9 mouse cellular contexts compared by ENCODE assay signal in genomic region chr3:83706531-83707243, GRCm38 (mm10). TPM values are rescaled to one million over a fixed set of nuclear protein-coding genes. Genes with fewer than 3 reads are reported as not detected.
DNase-seq lines count a peak whose midpoint lies in the region; ATAC-seq and TF ChIP-seq lines count a peak whose summit lies in the region.
"Had no signal": no experiment of that assay in that cellular context is flagged by ENCODE, and none has a peak within 500 bp of the region (broad histone marks: within the 10 kb centered on the region; RNA-seq: fewer than 3 reads in every experiment).

No protein-coding gene starts in this region.

- WGBS in stomach, postnatal 0 days: 42% methylated on average over 13 of the region's 13 CpGs
- WGBS in forebrain, embryonic 12.5 days: 82% methylated on average over 13 of the region's 13 CpGs

- H3K27me3 ChIP-seq in stomach, postnatal 0 days (ENCODE audit: control insufficient read depth, insufficient read depth, low read length): no peaks in the 10 kb centered on the region
- H3K27me3 ChIP-seq in forebrain, embryonic 12.5 days: no peaks in the 10 kb centered on the region
- H3K27me3 ChIP-seq: neural tube, embryonic 12.5 days had no signal

- peak; percentile 37; the same call in 1 of the 2 replicates for TF ChIP-seq CTCF in layer of hippocampus, adult 2 months (conservative IDR thresholded peaks at IDR 0.05)
- TF ChIP-seq CTCF in stomach, postnatal 0 days (IDR thresholded peaks at IDR 0.05; ENCODE audit: low read depth): peak; percentile 63

- no peaks in the 10 kb centered on the region for H3K36me3 ChIP-seq in stomach, postnatal 0 days (ENCODE audit: control insufficient read depth, insufficient read depth, low read length)
- H3K36me3 ChIP-seq in forebrain, embryonic 12.5 days (replicated peaks): no peaks in the 10 kb centered on the region
- H3K36me3 ChIP-seq: neural tube, embryonic 12.5 days had no signal

- ATAC-seq in stomach, postnatal 0 days (ENCODE audit: low FRiP score, low TSS enrichment): peak; percentile 49; the same call in 1 of the 2 replicates
- no peak for ATAC-seq in forebrain, embryonic 12.5 days (ENCODE audit: low FRiP score)

- DNase-seq in layer of hippocampus, adult 2 months (ENCODE audit: low spot score in 2 of 2): no peak
- no peak for DNase-seq in layer of hippocampus, postnatal 36 days
- DNase-seq in c-Kit-positive CD71-negative TER-119-negative erythroid progenitor cells, embryonic 14.5 days (ENCODE audit: low read depth): peak; percentile 51
- peak; percentile 42 for DNase-seq in kidney, postnatal 14 days
- DNase-seq in stomach, postnatal 0 days (ENCODE audit: low spot score): no peak
- DNase-seq in left cerebral cortex, adult 8-10 months (ENCODE audit: low spot score in 2 of 2): no peak
- no peak for DNase-seq in layer of hippocampus, postnatal 14 days (ENCODE audit: low spot score in 2 of 2)

- H3K9me3 ChIP-seq in stomach, postnatal 0 days (ENCODE audit: control insufficient read depth, low read length): no peaks in the 10 kb centered on the region
- no peaks in the 10 kb centered on the region for H3K9me3 ChIP-seq in forebrain, embryonic 12.5 days
- H3K9me3 ChIP-seq: neural tube, embryonic 12.5 days had no signal

- H3K4me3 ChIP-seq in layer of hippocampus, adult 2 months: no peak overlapping the region
- H3K4me3 ChIP-seq in stomach, postnatal 0 days (ENCODE audit: low read depth, low read length): no peak overlapping the region
- no peak overlapping the region for H3K4me3 ChIP-seq in forebrain, embryonic 12.5 days (replicated peaks)
- H3K4me3 ChIP-seq: neural tube, embryonic 12.5 days had no signal

- H3K4me2 ChIP-seq in stomach, postnatal 0 days (replicated peaks; ENCODE audit: low read depth): no peak overlapping the region
- no peak overlapping the region for H3K4me2 ChIP-seq in forebrain, embryonic 12.5 days
- H3K4me2 ChIP-seq: neural tube, embryonic 12.5 days had no signal

- no peak overlapping the region for H3K9ac ChIP-seq in stomach, postnatal 0 days (ENCODE audit: low read length)
- no peak overlapping the region for H3K9ac ChIP-seq in forebrain, embryonic 12.5 days
- H3K9ac ChIP-seq: neural tube, embryonic 12.5 days had no signal

- TF ChIP-seq EP300 in stomach, postnatal 0 days (optimal IDR thresholded peaks at IDR 0.05): no peak

- no peak overlapping the region for H3K27ac ChIP-seq in layer of hippocampus, adult 2 months
- 0 out of 2 replicates have a peak overlapping the region, but pooled peaks have one; percentile 4 for H3K27ac ChIP-seq in stomach, postnatal 0 days (replicated peaks)
- no peak overlapping the region for H3K27ac ChIP-seq in forebrain, embryonic 12.5 days
- H3K27ac ChIP-seq: neural tube, embryonic 12.5 days had no signal

- H3K4me1 ChIP-seq in stomach, postnatal 0 days (replicated peaks; ENCODE audit: control insufficient read depth, insufficient read depth): no peaks in the 10 kb centered on the region
- H3K4me1 ChIP-seq in forebrain, embryonic 12.5 days: peaks cover 4% of the 10 kb centered on the region; the same call in 1 of the 2 replicates

RNA-seq across cellular contexts. Expression of gene Sfrp2, which starts 59.4 kb away (rescaled TPM):
- total RNA-seq in layer of hippocampus, adult 2 months (2021): 1 to 10 TPM in 1 of 2 experiments, under 1 TPM in 1; 0.90 to 1.2 TPM
- 1 to 10 TPM; 1.5 TPM for total RNA-seq in layer of hippocampus, postnatal 36 days (2021)
- polyA plus RNA-seq in stomach, postnatal 0 days (2015; fragmentation: Nextera tagmentation; extraction: Ambion mirVana): 118 and 122 TPM in 2 replicates
- 84.3 and 105 TPM in 2 replicates for polyA plus RNA-seq in forebrain, embryonic 12.5 days (2016; fragmentation: Nextera tagmentation; extraction: Ambion mirVana)
- total RNA-seq in left cerebral cortex, adult 8-10 months (2022): 1 to 10 TPM; 1.2 to 2.0 (median 1.5) TPM
- 1 to 10 TPM; 4.7 to 5.0 TPM for total RNA-seq in layer of hippocampus, postnatal 14 days (2021)

Comparison
In these comparisons a context has a peak if more than half of its experiments do, and no peak if none do; other contexts are left out.
1. DNase-seq: peak in c-Kit-positive CD71-negative TER-119-negative erythroid progenitor cells, embryonic 14.5 days (single experiment) and kidney, postnatal 14 days (single experiment); none in layer of hippocampus, adult 2 months (0 of 2), layer of hippocampus, postnatal 36 days (0 of 2), stomach, postnatal 0 days (single experiment), left cerebral cortex, adult 8-10 months (0 of 2) and layer of hippocampus, postnatal 14 days (0 of 2).